9 mouse cellular contexts compared by ENCODE assay signal in genomic region chr2:24502963-24503471, GRCm38 (mm10). TPM values are rescaled to one million over a fixed set of nuclear protein-coding genes. Genes with fewer than 3 reads are reported as not detected.
DNase-seq lines count a peak whose midpoint lies in the region; ATAC-seq and TF ChIP-seq lines count a peak whose summit lies in the region.
"Had no signal": no experiment of that assay in that cellular context is flagged by ENCODE, and none has a peak within 500 bp of the region (broad histone marks: within the 10 kb centered on the region; RNA-seq: fewer than 3 reads in every experiment).

No protein-coding gene starts in this region.

- H3K9ac ChIP-seq in forebrain, embryonic 16.5 days (replicated peaks; ENCODE audit: low read depth, low read length), result no peak overlapping the region

- no peaks in the 10 kb centered on the region for H3K9me3 ChIP-seq in forebrain, embryonic 16.5 days (ENCODE audit: control insufficient read depth, low read length)

- no peaks in the 10 kb centered on the region for H3K36me3 ChIP-seq in forebrain, embryonic 16.5 days (ENCODE audit: control insufficient read depth, insufficient read depth)
- no peaks in the 10 kb centered on the region for H3K36me3 ChIP-seq in kidney, adult 2 months (ENCODE audit: control insufficient read depth, insufficient read depth, low read length)
- no peaks in the 10 kb centered on the region for H3K36me3 ChIP-seq in thymus, adult 2 months (ENCODE audit: control insufficient read depth, insufficient read depth, low read length)

- no peaks in the 10 kb centered on the region for H3K27me3 ChIP-seq in forebrain, embryonic 16.5 days (replicated peaks; ENCODE audit: control insufficient read depth, insufficient read depth, low read length)
- H3K27me3 ChIP-seq in kidney, adult 2 months (replicated peaks; ENCODE audit: control insufficient read depth, insufficient read depth, low read length), result no peaks in the 10 kb centered on the region
- H3K27me3 ChIP-seq in thymus, adult 2 months (ENCODE audit: control insufficient read depth, insufficient read depth, low read length), result no peaks in the 10 kb centered on the region

- peak; percentile 61; the same call in 1 of the 2 replicates for ATAC-seq in forebrain, embryonic 16.5 days

- DNase-seq in right cerebral cortex, postnatal 4 days, result peak; percentile 4
- no peak for DNase-seq in right cerebral cortex, postnatal 14 days
- peak; percentile 78 for DNase-seq in kidney, adult 2 months
- peak; percentile 85 for DNase-seq in mesoderm, embryonic 11.5 days (ENCODE audit: low read depth, low spot score)
- DNase-seq in thymus, adult 2 months, result no peak
- no peak for DNase-seq in thymus, postnatal 14 days
- no peak for DNase-seq in gastrocnemius, postnatal 25 days

- no peak for TF ChIP-seq POLR2A in kidney, adult 2 months (IDR thresholded peaks at IDR 0.05; ENCODE audit: low read depth, low read length)
- no peak for TF ChIP-seq POLR2A in thymus, adult 2 months (IDR thresholded peaks at IDR 0.05; ENCODE audit: control insufficient read depth, extremely low read depth, insufficient read depth, low read length, poor library complexity)

- H3K4me2 ChIP-seq in forebrain, embryonic 16.5 days (ENCODE audit: low read length), result no peak overlapping the region

- no peak overlapping the region for H3K4me3 ChIP-seq in forebrain, embryonic 16.5 days (replicated peaks; ENCODE audit: low read length)
- no peak overlapping the region for H3K4me3 ChIP-seq in kidney, adult 2 months (ENCODE audit: insufficient read depth, low read depth, low read length)
- H3K4me3 ChIP-seq in thymus, adult 2 months (ENCODE audit: control insufficient read depth, insufficient read depth, low read length), result no peak overlapping the region
- H3K4me3 ChIP-seq: layer of hippocampus, adult 2 months had no signal

- H3K27ac ChIP-seq in forebrain, embryonic 16.5 days (ENCODE audit: low read length), result no peak overlapping the region
- H3K27ac ChIP-seq in kidney, adult 2 months (ENCODE audit: insufficient read depth, low read depth, low read length), result no peak overlapping the region
- no peak overlapping the region for H3K27ac ChIP-seq in thymus, adult 2 months (ENCODE audit: control insufficient read depth, insufficient read depth, low read length)
- H3K27ac ChIP-seq: layer of hippocampus, adult 2 months had no signal

- 18% methylated on average over 5 of the region's 5 CpGs for WGBS in forebrain, embryonic 16.5 days
- WGBS in kidney, adult 2 months, result 47% methylated on average over 5 of the region's 5 CpGs
- WGBS in thymus, adult 2 months, result 69% methylated on average over 5 of the region's 5 CpGs

- peaks cover 7% of the 10 kb centered on the region for H3K4me1 ChIP-seq in forebrain, embryonic 16.5 days (replicated peaks; ENCODE audit: control insufficient read depth, insufficient read depth, low read length)
- H3K4me1 ChIP-seq in kidney, adult 2 months (ENCODE audit: control insufficient read depth, insufficient read depth, low read length), result no peaks in the 10 kb centered on the region
- no peaks in the 10 kb centered on the region for H3K4me1 ChIP-seq in thymus, adult 2 months (replicated peaks; ENCODE audit: control insufficient read depth, insufficient read depth, low read length)

- TF ChIP-seq CTCF in kidney, adult 2 months (conservative IDR thresholded peaks at IDR 0.05; ENCODE audit: insufficient read depth, insufficient read length, low read depth, low read length), result no peak
- no peak for TF ChIP-seq CTCF in thymus, adult 2 months (IDR thresholded peaks at IDR 0.05; ENCODE audit: borderline replicate concordance, control insufficient read depth, extremely low read depth, insufficient read depth, low read length, poor library complexity)

RNA-seq across cellular contexts. Expression of gene Pax8, which starts 27.6 kb away (rescaled TPM):
- polyA plus RNA-seq in forebrain, embryonic 16.5 days (2015; fragmentation: Nextera tagmentation; extraction: Ambion mirVana), result 0.57 and 0.82 TPM in 2 replicates
- polyA plus RNA-seq in kidney, adult 2 months (2012; rRNA removed), result 74.3 and 77.6 TPM in 2 replicates
- polyA plus RNA-seq in thymus, adult 2 months (2012; rRNA removed), result 0.08 and 0.14 TPM in 2 replicates
- total RNA-seq in gastrocnemius, postnatal 25 days (2021), result not detected
- total RNA-seq: layer of hippocampus, adult 2 months had no signal

Comparison
In these comparisons a context has a peak if more than half of its experiments do, and no peak if none do; other contexts are left out.
1. DNase-seq: peak in right cerebral cortex, postnatal 4 days (single experiment), kidney, adult 2 months (single experiment) and mesoderm, embryonic 11.5 days (single experiment); none in right cerebral cortex, postnatal 14 days (single experiment), thymus, adult 2 months (single experiment), thymus, postnatal 14 days (single experiment) and gastrocnemius, postnatal 25 days (single experiment).
2. RNA of gene Pax8, which starts 27.6 kb away (polyA plus RNA-seq): 74.3 to 77.6 TPM in kidney, adult 2 months; 0.57 to 0.82 TPM in forebrain, embryonic 16.5 days and 0.08 to 0.14 TPM in thymus, adult 2 months; every median in the first group is over 10 times any median in the second.